Mouse (Mus musculus) erythroblast, adult 5-6 weeks (primary cell): ENCODE data around the gene Thap12. TPM values are rescaled to one million over a fixed set of nuclear protein-coding genes. Genes with fewer than 3 reads are reported as not detected.

ENCODE experiments used
- ATAC-seq: replicated peaks from 2 replicates; pipeline ENCODE4 v1.8.0; 2016; ENCODE audit warnings: moderate number of reproducible peaks, mild to moderate bottlenecking, moderate TSS enrichment, inconsistent platforms; ENCODE audit not compliant: poor library complexity, low FRiP score, severe bottlenecking
- total RNA-seq, 2 experiments: library from RNA; stranded (forward) in 1 of 2; stranded (reverse) in 1 of 2; fragments of 150-400 nt in 1 of 2; fragments of 200-764, 138-1000 nt in 1 of 2; gene quantifications; 2 replicates each; pipeline versions ENCODE4 v1.2.3 to v1.2.4; 2015 to 2017; ENCODE audit warnings: low replicate concordance in 2 of 2

Gene Thap12
- total RNA-seq, 2 experiments from 2014 or later, result 4.8 to 11.8 TPM

- ATAC-seq, result no peak
These were observed 8.9 kb upstream of the Thap12 start for GRCm38 (mm10) chr7:98694046-98694445.

GRCm38 (mm10) chr7:98697496-98697895 is 5.4 kb upstream of the Thap12 start:
- ATAC-seq, result no peak

GRCm38 (mm10) chr7:98698041-98698440 is 4.9 kb upstream of the Thap12 start:
- ATAC-seq, result no peak

- ATAC-seq, result no peak
These were observed 4.3 kb upstream of the Thap12 start for GRCm38 (mm10) chr7:98698590-98698989.

- no peak for ATAC-seq
These were observed 1.1 kb upstream of the Thap12 start for GRCm38 (mm10) chr7:98701771-98702170.

GRCm38 (mm10) chr7:98703365-98703881 is 520 bp downstream of the Thap12 start:
- peak; percentile 10; the same call in 1 of the 2 replicates for ATAC-seq

GRCm38 (mm10) chr7:98704276-98704675 is 1.4 kb downstream of the Thap12 start:
- no peak for ATAC-seq

GRCm38 (mm10) chr7:98713661-98714060 is 10.8 kb downstream of the Thap12 start:
- ATAC-seq, result no peak

- ATAC-seq, result no peak
These were observed 14.5 kb downstream of the Thap12 start for GRCm38 (mm10) chr7:98717438-98717837.

- no peak for ATAC-seq
These were observed 16.9 kb downstream of the Thap12 start for GRCm38 (mm10) chr7:98719761-98720160.

- ATAC-seq, result no peak
These were observed 17.8 kb downstream of the Thap12 start for GRCm38 (mm10) chr7:98720731-98721130.

- ATAC-seq, result no peak
These were observed 18.3 kb downstream of the Thap12 start for GRCm38 (mm10) chr7:98721172-98721571.

- ATAC-seq, result no peak
These were observed 18.7 kb downstream of the Thap12 start for GRCm38 (mm10) chr7:98721623-98722022.

- ATAC-seq, result no peak
These were observed 22.8 kb downstream of the Thap12 start for GRCm38 (mm10) chr7:98725686-98726195.

- no peak for ATAC-seq
These were observed 25.1 kb downstream of the Thap12 start for GRCm38 (mm10) chr7:98727986-98728385.

GRCm38 (mm10) chr7:98728499-98728898 is 25.6 kb downstream of the Thap12 start:
- ATAC-seq, result no peak

- no peak for ATAC-seq
These were observed 26.9 kb downstream of the Thap12 start for GRCm38 (mm10) chr7:98729661-98730271.

GRCm38 (mm10) chr7:98733958-98734357 is 31.1 kb downstream of the Thap12 start:
- ATAC-seq, result no peak

GRCm38 (mm10) chr7:98734876-98735275 is 32.0 kb downstream of the Thap12 start:
- no peak for ATAC-seq

GRCm38 (mm10) chr7:98736780-98737550 is 34.1 kb downstream of the Thap12 start:
- no peak for ATAC-seq

- ATAC-seq, result no peak
These were observed 37.5 kb downstream of the Thap12 start for GRCm38 (mm10) chr7:98740363-98740762.
